Mouse (Mus musculus) CH12.LX (cell line): ENCODE data around the gene Celf2.

Source experiments
- CHD1 ChIP-seq: IDR thresholded peaks from 2 replicates; pipeline ENCODE4 v1.6.1; 2012; ENCODE audit warnings: low read depth, low read length, improper control_type of control experiment, inconsistent platforms
- CTCF ChIP-seq, 2 experiments: IDR thresholded peaks in 1 of 2; conservative IDR thresholded peaks in 1 of 2; 2 replicates each; pipeline ENCODE4 v1.5.1; 2011 to 2012; ENCODE audit warnings: low read depth in 2 of 2, low read length in 2 of 2, improper control_type of control experiment in 1 of 2, inconsistent platforms in 1 of 2, mild to moderate bottlenecking in 1 of 2, moderate library complexity in 1 of 2
- EP300 ChIP-seq: IDR thresholded peaks from 2 replicates; pipeline ENCODE4 v1.6.1; 2011; ENCODE audit warnings: low read length, improper control_type of control experiment
- GABPA ChIP-seq: IDR thresholded peaks from 2 replicates; pipeline ENCODE4 v1.6.1; 2012; ENCODE audit warnings: low read depth, low read length, improper control_type of control experiment, inconsistent platforms; ENCODE audit not compliant: insufficient replicate concordance
- MAX ChIP-seq: IDR thresholded peaks from 2 replicates; pipeline ENCODE4 v1.6.1; 2011; ENCODE audit warnings: low read length, improper control_type of control experiment
- MYC ChIP-seq: IDR thresholded peaks from 2 replicates; pipeline ENCODE4 v1.6.1; 2011; ENCODE audit warnings: low read depth, mild to moderate bottlenecking, improper control_type of control experiment, low read length
- POLR2A ChIP-seq: IDR thresholded peaks from 2 replicates; pipeline ENCODE4 v1.6.1; 2011; ENCODE audit warnings: low read depth, mild to moderate bottlenecking, improper control_type of control experiment, low read length
- POLR2AphosphoS2 ChIP-seq: IDR thresholded peaks from 2 replicates; pipeline ENCODE4 v1.6.1; 2011; ENCODE audit warnings: low read depth, low read length, improper control_type of control experiment
- RAD21 ChIP-seq: IDR thresholded peaks from 2 replicates; pipeline ENCODE4 v1.6.1; 2011; ENCODE audit warnings: low read depth, mild to moderate bottlenecking, low read length, improper control_type of control experiment, moderate library complexity
- SMC3 ChIP-seq: IDR thresholded peaks from 2 replicates; pipeline ENCODE4 v1.6.1; 2011; ENCODE audit warnings: low read depth, low read length, improper control_type of control experiment
- TBP ChIP-seq: conservative IDR thresholded peaks from 2 replicates; pipeline ENCODE4 v1.6.1; 2011; ENCODE audit warnings: low read depth, low read length, improper control_type of control experiment
- TCF12 ChIP-seq: IDR thresholded peaks from 2 replicates; pipeline ENCODE4 v1.6.1; 2014; ENCODE audit warnings: low read depth, mild to moderate bottlenecking, inconsistent platforms, low read length, improper control_type of control experiment
- ZNF384 ChIP-seq: IDR thresholded peaks from 2 replicates; pipeline ENCODE4 v1.6.1; 2012; ENCODE audit warnings: low read depth, low read length, improper control_type of control experiment, inconsistent platforms

- TF ChIP-seq RAD21 (no peak), POLR2A (no peak), CTCF (conservative IDR thresholded peaks at IDR 0.05 in 1 of 2, IDR thresholded peaks at IDR 0.05 in 1 of 2; ENCODE audit: low read depth in 2 of 2, low read length in 2 of 2) (no peak), EP300 (no peak), MAX (no peak), SMC3 (no peak), TBP (no peak), MYC (no peak), GABPA (no peak), POLR2AphosphoS2 (no peak), CHD1 (no peak), TCF12 (no peak), ZNF384 (no peak)
Measured at GRCm38 (mm10) chr2:7001967-7002366, 507.4 kb downstream of the Celf2 start.
